Mouse (Mus musculus) midbrain, postnatal 0 days (tissue): ENCODE data around the gene Cdk14. TPM values are rescaled to one million over a fixed set of nuclear protein-coding genes. Genes with fewer than 3 reads are reported as not detected.

Source experiments
- ATAC-seq: fragments of 200-750 bp; cut with Nextera tagmentation; 2 replicates; pipeline ENCODE4 v1.8.0; 2017; ENCODE audit warnings: moderate number of reproducible peaks, mild to moderate bottlenecking, moderate TSS enrichment, moderate library complexity; ENCODE audit not compliant: low FRiP score
- DNase-seq: peaks from one replicate; pipeline ENCODE4 v3.0.0-alpha.2; 2015; ENCODE audit warnings: low spot score
- H3K27ac ChIP-seq: fragments of 300-500 bp; sonication (generic); 2 replicates; pipeline ENCODE4 v1.5.1; 2014; ENCODE audit warnings: low read depth, mild to moderate bottlenecking, low read length, mixed read lengths
- H3K27me3 ChIP-seq: fragments of 300-500 bp; sonication (generic); 2 replicates; pipeline ENCODE4 v1.6.1; 2014; ENCODE audit warnings: low read length, control low read depth, mixed read lengths; ENCODE audit not compliant: insufficient read depth
- H3K36me3 ChIP-seq: fragments of 300-500 bp; sonication (generic); 2 replicates; pipeline ENCODE4 v1.6.1; 2014; ENCODE audit warnings: low read length, control low read depth, mixed read lengths; ENCODE audit not compliant: insufficient read depth
- H3K4me1 ChIP-seq: fragments of 300-500 bp; sonication (generic); 2 replicates; pipeline ENCODE4 v1.6.1; 2014; ENCODE audit warnings: mild to moderate bottlenecking, control low read depth, antibody characterized with exemption, low read length, mixed read lengths; ENCODE audit not compliant: insufficient read depth
- H3K4me2 ChIP-seq: fragments of 300-500 bp; sonication (generic); 2 replicates; pipeline ENCODE4 v1.6.1; 2014; ENCODE audit warnings: low read depth, mild to moderate bottlenecking, low read length, mixed read lengths; ENCODE audit not compliant: poor library complexity, severe bottlenecking
- H3K4me3 ChIP-seq: fragments of 300-500 bp; sonication (generic); 2 replicates; pipeline ENCODE4 v1.5.1; 2014; ENCODE audit warnings: low read depth, mild to moderate bottlenecking, low read length, moderate library complexity
- H3K9ac ChIP-seq: fragments of 300-500 bp; sonication (generic); replicated peaks from 2 replicates; pipeline ENCODE4 v1.6.1; 2014; ENCODE audit warnings: mild to moderate bottlenecking, low read length, moderate library complexity, mixed read lengths; ENCODE audit not compliant: poor library complexity, severe bottlenecking
- H3K9me3 ChIP-seq: fragments of 300-500 bp; sonication (generic); 2 replicates; pipeline ENCODE4 v1.6.1; 2016; ENCODE audit warnings: low read length, control low read depth
- CTCF ChIP-seq: IDR thresholded peaks from 2 replicates; pipeline ENCODE4 v1.5.1; 2016; ENCODE audit warnings: antibody characterized with exemption, mild to moderate bottlenecking
- WGBS: fragments of 180-500 bp; shearing (Covaris S2); extraction: QIAGEN DNeasy Blood & Tissue Kit; methylation state at CpG from one replicate; pipeline ENCODE4 v1.1.7; 2014; 5-methylcytosine and 5-hydroxymethylcytosine counted together
- polyA plus RNA-seq: library from polyadenylated mRNA; unstranded; fragments of >200 nt; fragmentation: Nextera tagmentation; extraction: Ambion mirVana; gene quantifications from 2 replicates; pipeline ENCODE4 v1.2.1, GENCODE M21; 2015
- total RNA-seq: library from RNA; depleted of rRNA; stranded (reverse); fragments of >200 nt; gene quantifications from 2 replicates; pipeline ENCODE4 v1.2.3, GENCODE M21; 2014

Cdk14 gene
- total and polyA plus RNA-seq, 2 experiments from 2014 or later: 45.6 to 84.4 TPM

DNA sequence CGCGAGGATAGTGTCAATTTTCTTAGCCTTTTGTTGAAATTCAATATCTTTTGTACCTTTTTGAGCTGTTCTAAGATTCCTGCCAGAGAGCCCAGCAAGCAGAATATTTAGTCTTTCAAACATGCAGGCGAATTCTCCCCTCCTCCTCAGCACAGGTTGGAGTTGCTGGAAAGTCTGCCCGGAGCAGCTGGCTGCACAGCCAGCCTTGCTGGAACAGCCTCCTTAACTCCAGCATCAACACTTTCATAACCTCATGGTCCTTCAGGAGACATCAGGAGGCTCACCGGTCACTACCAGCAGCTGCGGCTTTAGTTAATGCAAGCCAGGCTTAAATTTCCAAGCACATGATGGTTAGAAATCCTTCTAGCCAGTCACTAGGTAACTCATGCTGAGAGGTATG is 105.8 kb downstream of the Cdk14 start:
- no peak for TF ChIP-seq CTCF
- Histone ChIP-seq H3K27ac (no peak overlapping the region), H3K4me1 (0 out of 2 replicates have a peak, but pooled peaks cover 3% of the 10 kb centered on the region), H3K9me3 (no peaks in the 10 kb centered on the region), H3K9ac (no peak overlapping the region), H3K36me3 (no peaks in the 10 kb centered on the region), H3K4me2 (no peak overlapping the region), H3K4me3 (no peak overlapping the region), H3K27me3 (no peaks in the 10 kb centered on the region)
- DNase-seq: peak; percentile 38
- WGBS: 72% methylated on average over 6 of the region's 6 CpGs
- no peak for ATAC-seq

DNA sequence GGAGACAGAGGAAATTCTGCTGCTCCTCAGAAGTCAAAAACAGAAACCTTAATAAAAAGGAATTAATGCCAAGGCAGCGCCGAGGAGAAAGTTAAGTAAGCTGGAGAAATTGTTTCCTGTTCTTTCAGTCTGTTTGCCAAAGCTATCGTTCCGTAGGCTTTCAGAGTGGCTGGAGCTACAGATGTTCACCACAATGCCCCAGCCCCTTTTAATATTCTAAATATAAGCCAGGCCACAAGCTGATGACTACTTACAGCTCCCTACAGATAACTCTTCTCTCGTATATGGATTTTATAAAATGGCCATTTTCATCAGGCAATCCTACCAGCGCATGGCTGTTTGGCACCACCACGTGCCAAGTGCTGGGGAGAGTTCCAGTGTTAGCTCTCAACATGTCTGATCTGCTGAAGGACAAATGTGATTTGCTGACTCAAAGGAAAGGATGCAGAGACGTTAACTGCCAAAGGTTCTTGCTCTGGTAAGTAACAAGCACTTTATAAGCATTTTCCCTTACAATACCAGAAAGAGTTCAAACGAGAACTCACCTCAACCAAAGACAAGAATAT is 106.8 kb downstream of the Cdk14 start:
- Histone ChIP-seq H3K27me3 (no peaks in the 10 kb centered on the region), H3K9ac (no peak overlapping the region), H3K36me3 (no peaks in the 10 kb centered on the region), H3K27ac (no peak overlapping the region), H3K9me3 (no peaks in the 10 kb centered on the region), H3K4me1 (0 out of 2 replicates have a peak, but pooled peaks cover 3% of the 10 kb centered on the region), H3K4me3 (no peak overlapping the region), H3K4me2 (no peak overlapping the region)
- ATAC-seq: no peak
- TF ChIP-seq CTCF: no peak
- DNase-seq: peak; percentile 36
- WGBS: 66% methylated on average over 9 of the region's 9 CpGs

DNA sequence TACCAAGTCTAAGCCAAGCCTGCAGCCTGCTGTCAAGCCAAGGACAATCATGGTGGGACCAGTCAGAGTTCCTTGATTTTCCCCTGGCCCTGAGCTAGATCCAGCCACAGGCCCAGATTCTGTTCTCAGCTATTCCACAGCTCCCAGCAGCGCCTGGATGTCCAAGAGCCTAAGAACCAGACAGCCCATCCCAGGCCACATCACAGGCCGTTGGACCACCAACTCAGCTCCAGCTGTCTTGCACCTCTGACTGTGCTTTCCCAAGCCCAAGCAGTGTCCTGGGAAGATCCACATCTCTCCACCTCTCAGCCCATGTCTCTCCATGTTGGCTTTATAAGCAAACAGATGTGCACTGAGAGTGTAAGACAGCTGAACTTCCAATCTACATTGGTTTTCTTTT is 114.8 kb downstream of the Cdk14 start:
- Histone ChIP-seq H3K9ac (no peak overlapping the region), H3K4me1 (no peaks in the 10 kb centered on the region), H3K27ac (no peak overlapping the region), H3K4me2 (no peak overlapping the region), H3K4me3 (no peak overlapping the region), H3K27me3 (no peaks in the 10 kb centered on the region), H3K36me3 (no peaks in the 10 kb centered on the region), H3K9me3 (no peaks in the 10 kb centered on the region)
- no peak for TF ChIP-seq CTCF
- no peak for DNase-seq
- 84% methylated on average over 2 of the region's 2 CpGs for WGBS
- ATAC-seq: no peak

DNA sequence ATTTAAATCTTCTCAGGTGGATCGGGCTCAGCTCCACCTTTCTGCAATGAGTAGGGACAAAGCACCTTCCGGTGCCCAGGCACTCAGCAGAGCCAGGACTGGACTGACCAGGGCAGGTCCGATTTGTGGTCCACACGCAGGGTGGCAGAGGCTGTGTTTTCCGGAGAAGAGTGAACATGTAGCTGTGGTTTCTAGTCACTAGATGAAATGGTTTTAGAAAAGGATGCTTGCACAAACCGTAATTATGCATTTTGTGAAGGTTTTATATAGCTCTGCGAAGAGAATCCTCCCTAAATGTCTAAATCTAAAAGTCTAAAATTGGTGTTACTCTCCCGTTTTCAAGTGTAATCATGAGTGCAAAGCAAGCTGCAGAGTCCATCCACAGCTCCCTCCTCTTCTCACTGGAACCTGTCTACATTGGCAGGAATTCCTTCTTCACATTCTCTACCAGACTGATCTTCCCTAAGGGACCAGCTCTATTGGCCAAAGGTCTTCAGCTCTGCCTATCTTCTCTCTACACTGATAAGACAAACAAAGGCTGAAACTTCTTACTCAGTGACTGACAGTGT is 116.9 kb downstream of the Cdk14 start:
- no peaks in the 10 kb centered on the region for H3K27me3 ChIP-seq
- WGBS: 93% methylated on average over 8 of the region's 8 CpGs
- no peak overlapping the region for H3K27ac ChIP-seq
- no peaks in the 10 kb centered on the region for H3K4me1 ChIP-seq
- no peak overlapping the region for H3K4me2 ChIP-seq
- no peak for TF ChIP-seq CTCF
- H3K9me3 ChIP-seq: no peaks in the 10 kb centered on the region
- H3K4me3 ChIP-seq: no peak overlapping the region
- no peak for ATAC-seq
- no peak for DNase-seq
- no peaks in the 10 kb centered on the region for H3K36me3 ChIP-seq
- no peak overlapping the region for H3K9ac ChIP-seq

DNA sequence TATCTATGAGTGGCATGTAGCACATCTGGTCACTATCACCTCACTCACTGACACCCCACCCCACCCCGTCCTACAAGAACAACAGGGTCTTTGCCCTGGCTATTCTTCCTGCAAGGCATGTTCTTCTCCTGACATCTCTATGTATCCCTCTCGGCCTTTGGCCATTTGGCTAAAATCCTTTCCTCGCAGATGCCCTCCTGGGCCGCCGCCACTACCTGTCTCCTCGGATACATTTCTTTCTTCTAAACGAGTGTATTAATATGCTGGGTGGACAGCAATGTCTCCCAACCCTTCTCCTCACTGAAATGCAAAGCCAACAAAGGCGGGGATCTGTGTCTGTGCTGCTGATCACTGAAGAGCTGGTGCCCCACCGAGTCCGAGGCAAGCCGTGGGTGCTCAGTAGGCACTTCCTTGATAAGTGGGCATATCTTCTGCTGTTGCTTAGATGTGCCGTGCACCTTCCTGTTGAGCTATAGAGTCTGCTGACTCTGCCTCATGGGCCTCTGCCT is 118.5 kb downstream of the Cdk14 start:
- ATAC-seq: no peak
- Histone ChIP-seq H3K4me2 (no peak overlapping the region), H3K27me3 (no peaks in the 10 kb centered on the region), H3K9ac (no peak overlapping the region), H3K4me3 (no peak overlapping the region), H3K36me3 (no peaks in the 10 kb centered on the region), H3K27ac (no peak overlapping the region), H3K4me1 (no peaks in the 10 kb centered on the region), H3K9me3 (no peaks in the 10 kb centered on the region)
- WGBS: 88% methylated on average over 12 of the region's 12 CpGs
- no peak for DNase-seq
- TF ChIP-seq CTCF: no peak

DNA sequence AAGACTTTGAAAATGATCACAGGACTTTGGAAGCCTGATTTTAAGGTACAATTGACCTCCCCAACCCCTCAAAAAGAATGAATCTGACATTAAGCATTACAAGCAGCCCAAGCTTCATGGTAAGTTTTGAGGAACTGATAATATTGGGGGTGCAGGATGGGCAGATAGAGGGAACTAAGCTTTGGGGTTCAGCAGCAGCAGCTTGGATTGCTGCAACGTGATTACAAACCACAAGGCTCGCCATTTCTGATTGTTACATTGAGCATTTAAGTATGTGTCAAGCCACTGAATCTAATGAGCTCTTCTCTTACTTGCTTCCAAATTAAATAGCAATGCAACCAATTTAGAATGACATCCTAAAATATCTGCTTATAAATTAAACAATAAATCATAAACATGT is 119.1 kb downstream of the Cdk14 start:
- no peak overlapping the region for H3K4me3 ChIP-seq
- TF ChIP-seq CTCF: no peak
- no peak for ATAC-seq

More for the DNA sequence above, 119.1 kb downstream of the Cdk14 start:
- H3K36me3 ChIP-seq: no peaks in the 10 kb centered on the region
- no peaks in the 10 kb centered on the region for H3K9me3 ChIP-seq
- H3K9ac ChIP-seq: no peak overlapping the region
- WGBS: 73% methylated on average over 2 of the region's 2 CpGs
- no peaks in the 10 kb centered on the region for H3K27me3 ChIP-seq
- H3K4me2 ChIP-seq: no peak overlapping the region
- H3K4me1 ChIP-seq: no peaks in the 10 kb centered on the region
- H3K27ac ChIP-seq: no peak overlapping the region
- DNase-seq: no peak
